Mouse (Mus musculus) c-Kit-positive CD71-positive TER-119-negative erythroid progenitor cells, embryonic 14.5 days (primary cell): ENCODE measurements around the gene Rsph1.

Experiments used
- DNase-seq: peaks from one replicate; pipeline ENCODE4 v3.0.0-alpha.2; 2013; ENCODE audit warnings: low read depth

The Rsph1 gene

GRCm38 (mm10) chr17:31207771-31208334 is 69.3 kb downstream of the Rsph1 start, which contains the start of gene Ubash3a:
Ubash3a (plus strand) TSS chr17:31207873.
- DNase-seq: peak; percentile 51
